Mouse (Mus musculus) B cell, adult 2 months (primary cell): ENCODE data around the gene Ctss.

Source experiments
- DNase-seq, 2 experiments: peaks; one replicate each; pipeline ENCODE4 v3.0.0; 2022

Ctss gene

GRCm38 (mm10) chr3:95526622-95527211 is at the start of gene Ctss:
Gene Ctss, plus strand, starts transcription at chr3:95526786.
- DNase-seq: peak; percentile 78

GRCm38 (mm10) chr3:95478966-95479365 is 47.6 kb upstream of the Ctss start:
- no peak for DNase-seq

- no peak for DNase-seq
Measured at GRCm38 (mm10) chr3:95486421-95486820, 40.2 kb upstream of the Ctss start.

GRCm38 (mm10) chr3:95488679-95489078 is 37.9 kb upstream of the Ctss start:
- no peak for DNase-seq

- DNase-seq: no peak
Measured at GRCm38 (mm10) chr3:95490238-95490637, 36.3 kb upstream of the Ctss start.

- DNase-seq: peak; percentile 78
Measured at GRCm38 (mm10) chr3:95494342-95494741, 32.2 kb upstream of the Ctss start.

GRCm38 (mm10) chr3:95498229-95498628 is 28.4 kb upstream of the Ctss start:
- DNase-seq: no peak

- no peak for DNase-seq
Measured at GRCm38 (mm10) chr3:95499024-95499423, 27.6 kb upstream of the Ctss start, which contains the start of gene Ctsk. Gene Ctsk, plus strand, starts transcription at chr3:95499256.

- DNase-seq: no peak
Measured at GRCm38 (mm10) chr3:95499496-95500140, 27.0 kb upstream of the Ctss start.

GRCm38 (mm10) chr3:95502312-95502711 is 24.3 kb upstream of the Ctss start:
- no peak for DNase-seq

GRCm38 (mm10) chr3:95509348-95509747 is 17.2 kb upstream of the Ctss start:
- no peak for DNase-seq

- peak; percentile 47 to 55 for DNase-seq
Measured at GRCm38 (mm10) chr3:95511611-95512180, 14.9 kb upstream of the Ctss start.

- DNase-seq: no peak
Measured at GRCm38 (mm10) chr3:95516614-95517041, 10.0 kb upstream of the Ctss start.

- peak; percentile 73 for DNase-seq
Measured at GRCm38 (mm10) chr3:95517493-95517898, 9.1 kb upstream of the Ctss start.

- DNase-seq: no peak
Measured at GRCm38 (mm10) chr3:95518891-95519290, 7.7 kb upstream of the Ctss start.

GRCm38 (mm10) chr3:95519315-95519714 is 7.3 kb upstream of the Ctss start:
- no peak for DNase-seq

- no peak for DNase-seq
Measured at GRCm38 (mm10) chr3:95520100-95520499, 6.5 kb upstream of the Ctss start.

- DNase-seq: peak; percentile 67 to 72
Measured at GRCm38 (mm10) chr3:95521168-95521567, 5.4 kb upstream of the Ctss start.

GRCm38 (mm10) chr3:95523662-95524061 is 2.9 kb upstream of the Ctss start:
- DNase-seq: peak in 1 of 2 experiments; percentile 29

- no peak for DNase-seq
Measured at GRCm38 (mm10) chr3:95524673-95525072, 1.9 kb upstream of the Ctss start.

GRCm38 (mm10) chr3:95526111-95526510 is 475 bp upstream of the Ctss start:
- DNase-seq: no peak

- DNase-seq: peak; percentile 37 to 49
Measured at GRCm38 (mm10) chr3:95529814-95530213, 3.2 kb downstream of the Ctss start.

GRCm38 (mm10) chr3:95531025-95531424 is 4.4 kb downstream of the Ctss start:
- no peak for DNase-seq

GRCm38 (mm10) chr3:95533364-95533763 is 6.8 kb downstream of the Ctss start:
- no peak for DNase-seq
